Mouse (Mus musculus) erythroblast, adult 5-6 weeks (primary cell): ENCODE measurements at regions not wholly inside any gene's neighbourhood (a gene's known extent, or its start where the extent isn't known, plus 50 kb on each side); places are given as distances from the start of the nearest gene placed in this dataset.
"Not testable (repeated sequence)": the region's sequence is repeated elsewhere in the genome, so short reads cannot be mapped to it uniquely, and the experiment has no call there.

Experiments used
- ATAC-seq: replicated peaks from 2 replicates; pipeline ENCODE4 v1.8.0; 2016; ENCODE audit warnings: moderate number of reproducible peaks, mild to moderate bottlenecking, moderate TSS enrichment, inconsistent platforms; ENCODE audit not compliant: poor library complexity, low FRiP score, severe bottlenecking

- ATAC-seq: no peak
Observed at GRCm38 (mm10) chr16:51169294-51169693, 578.3 kb upstream of the Ccdc54 start.

GRCm38 (mm10) chr16:51160768-51161167, 569.8 kb upstream of the Ccdc54 start:
- no peak for ATAC-seq

- ATAC-seq: no peak
Observed at GRCm38 (mm10) chr16:51138575-51138974, 547.6 kb upstream of the Ccdc54 start.

GRCm38 (mm10) chr16:51119835-51120234, 528.9 kb upstream of the Ccdc54 start:
- no peak for ATAC-seq

GRCm38 (mm10) chr16:51118365-51118764, 527.4 kb upstream of the Ccdc54 start:
- no peak for ATAC-seq

GRCm38 (mm10) chr16:51117836-51118235, 526.9 kb upstream of the Ccdc54 start:
- no peak for ATAC-seq

- ATAC-seq: no peak
Observed at GRCm38 (mm10) chr16:51109864-51110263, 518.9 kb upstream of the Ccdc54 start.

- no peak for ATAC-seq
Observed at GRCm38 (mm10) chr16:51107421-51107820, 516.5 kb upstream of the Ccdc54 start.

GRCm38 (mm10) chr16:51086556-51086955, 495.6 kb upstream of the Ccdc54 start:
- no peak for ATAC-seq

- ATAC-seq: no peak
Observed at GRCm38 (mm10) chr16:51080146-51080545, 489.2 kb upstream of the Ccdc54 start.

- ATAC-seq: no peak
Observed at GRCm38 (mm10) chr16:51048650-51049049, 457.7 kb upstream of the Ccdc54 start.

- ATAC-seq: no peak
Observed at GRCm38 (mm10) chr16:51048169-51048568, 457.2 kb upstream of the Ccdc54 start.

- ATAC-seq: no peak
Observed at GRCm38 (mm10) chr16:51041311-51041710, 450.4 kb upstream of the Ccdc54 start.

- ATAC-seq: no peak
Observed at GRCm38 (mm10) chr16:51002876-51003275, 411.9 kb upstream of the Ccdc54 start.

GRCm38 (mm10) chr16:50964395-50964794, 373.4 kb upstream of the Ccdc54 start:
- ATAC-seq: no peak

GRCm38 (mm10) chr16:50944091-50944490, 353.1 kb upstream of the Ccdc54 start:
- no peak for ATAC-seq

- not testable (repeated sequence) for ATAC-seq
Observed at GRCm38 (mm10) chr16:50943581-50943980, 352.6 kb upstream of the Ccdc54 start.

GRCm38 (mm10) chr16:50942291-50942690, 351.3 kb upstream of the Ccdc54 start:
- no peak for ATAC-seq

GRCm38 (mm10) chr16:50939316-50939715, 348.4 kb upstream of the Ccdc54 start:
- ATAC-seq: no peak

GRCm38 (mm10) chr16:50907732-50908131, 316.8 kb upstream of the Ccdc54 start:
- no peak for ATAC-seq

GRCm38 (mm10) chr16:50899151-50899550, 308.2 kb upstream of the Ccdc54 start:
- ATAC-seq: no peak

GRCm38 (mm10) chr16:50877926-50878325, 287.0 kb upstream of the Ccdc54 start:
- ATAC-seq: no peak

GRCm38 (mm10) chr16:50871318-50871717, 280.4 kb upstream of the Ccdc54 start:
- no peak for ATAC-seq
